Mouse (Mus musculus): ENCODE data around the gene Vmn2r81.
"Not testable (repeated sequence)": the region's sequence is repeated elsewhere in the genome, so short reads cannot be mapped to it uniquely, and the experiment has no call there.

Gene Vmn2r81

DNA sequence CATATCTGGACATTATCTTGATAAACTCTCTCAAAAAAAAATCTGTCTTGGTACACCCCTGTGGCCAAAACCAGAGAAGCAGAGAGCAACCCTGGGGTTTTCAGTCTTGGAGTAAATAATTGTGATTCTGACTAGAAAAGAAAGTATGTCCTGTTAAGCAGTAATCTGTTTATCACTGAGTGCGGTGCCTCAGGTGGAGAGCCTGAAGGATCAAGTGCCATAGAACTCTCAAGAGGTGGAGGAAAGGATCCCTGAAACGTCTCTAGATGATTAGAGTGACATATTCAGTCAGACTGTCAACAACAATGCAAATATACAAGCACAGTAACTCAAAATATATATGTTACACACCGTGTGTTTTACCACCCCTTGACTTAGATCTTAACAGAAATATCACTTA, at the start of gene Vmn2r81:
TSS of gene Vmn2r81 (plus strand) at position 301 of the 400 bp plus-strand sequence.
- DNase-seq = not testable (repeated sequence)

- not testable (repeated sequence) for DNase-seq
Measured at GRCm38 (mm10) chr10:79199973-79200372, 47.5 kb upstream of the Vmn2r81 start.

- no peak for DNase-seq
Measured at GRCm38 (mm10) chr10:79220432-79220831, 27.1 kb upstream of the Vmn2r81 start.

DNA sequence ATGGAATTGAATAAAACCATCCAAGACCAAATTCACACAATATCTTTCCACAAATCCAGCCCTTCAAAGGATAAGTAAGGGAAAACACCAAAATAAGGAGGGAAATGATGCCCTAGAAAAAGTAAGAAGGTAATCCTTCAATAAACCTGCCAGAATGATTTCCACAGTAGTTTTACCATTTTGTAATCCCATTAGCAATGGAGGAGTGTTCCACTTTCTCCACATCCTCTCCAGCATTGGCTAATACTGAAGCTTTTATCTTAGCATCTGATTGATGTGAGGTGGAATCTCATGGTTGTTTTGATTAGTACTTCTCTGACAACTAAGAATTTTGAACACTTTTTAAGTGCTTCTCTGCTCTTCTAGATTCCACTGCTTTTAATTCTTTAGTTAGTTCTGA, 25.9 kb upstream of the Vmn2r81 start:
- no peak for DNase-seq

DNA sequence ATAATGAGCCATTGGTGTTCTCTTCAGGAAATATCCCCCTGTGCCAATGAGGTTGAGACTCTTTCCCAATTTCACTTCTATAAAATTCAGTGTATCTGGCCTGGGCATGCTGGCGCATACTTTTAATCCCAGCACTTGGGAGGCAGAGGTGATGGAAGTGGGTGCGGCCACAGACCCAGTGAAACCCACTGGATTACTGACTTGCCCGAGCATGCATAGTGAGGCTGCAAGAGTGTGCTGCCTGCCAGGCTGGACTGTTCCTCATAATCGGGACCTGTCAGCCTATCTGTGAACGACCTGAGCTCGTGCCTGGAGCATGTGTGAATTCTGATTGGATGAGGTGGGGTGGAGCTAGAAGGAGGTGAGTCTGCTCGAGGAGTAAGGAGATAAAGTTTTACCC, 25.3 kb upstream of the Vmn2r81 start:
- DNase-seq = no peak

DNA sequence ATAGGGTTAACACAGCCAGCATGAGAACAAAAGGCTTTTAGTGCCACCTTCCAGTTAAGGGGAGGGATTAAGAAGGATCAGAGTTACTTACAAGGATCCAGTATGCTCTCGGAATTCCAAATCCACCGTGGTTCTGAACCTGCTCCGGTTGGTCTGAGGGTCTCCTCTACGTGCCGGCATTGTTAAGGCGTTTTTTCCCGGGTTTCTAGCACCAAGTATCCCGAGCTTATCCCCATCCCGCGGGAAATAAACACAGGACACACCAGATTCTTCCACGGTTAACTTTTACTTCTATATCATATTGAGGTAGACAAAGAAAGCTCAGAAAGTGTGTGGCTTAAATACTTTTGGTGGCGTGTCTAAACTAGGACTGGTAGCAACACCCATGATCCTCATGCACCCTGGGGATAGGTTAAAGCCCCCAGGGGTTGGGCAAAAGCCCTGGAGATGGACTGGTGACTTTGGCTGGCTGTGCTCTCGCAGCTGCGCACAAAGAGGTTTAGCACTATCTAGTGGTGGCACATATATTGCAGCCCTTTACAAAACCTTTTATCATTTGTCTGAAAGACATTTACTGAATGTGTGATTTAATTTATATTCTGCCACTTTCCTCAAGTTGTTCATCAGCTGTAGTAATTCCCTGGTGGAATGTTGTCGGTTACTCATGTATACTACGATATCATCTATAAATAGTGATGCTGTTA, 74.7 kb downstream of the Vmn2r81 start:
- not testable (repeated sequence) for DNase-seq

DNA sequence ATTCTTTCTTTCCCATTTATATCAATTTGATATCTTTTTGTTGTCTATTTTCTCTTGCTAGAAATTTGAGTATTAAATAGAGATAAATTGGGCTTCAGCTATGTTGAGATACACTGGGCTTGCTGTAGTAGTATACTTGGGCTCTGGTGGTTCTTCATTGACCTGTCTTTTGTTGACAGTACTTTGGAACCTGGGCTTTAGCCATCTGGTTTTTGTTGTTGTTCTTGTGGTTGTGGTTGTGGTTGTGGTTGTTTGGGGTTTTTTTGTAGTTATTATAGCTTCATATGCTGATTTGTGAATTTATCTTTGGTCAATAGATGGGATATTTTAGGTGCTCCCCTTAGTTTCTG, 75.2 kb downstream of the Vmn2r81 start:
- no peak for DNase-seq
